Mouse (Mus musculus) myocyte (in vitro differentiated cells): ENCODE data around the gene Sh3pxd2a. TPM values are rescaled to one million over a fixed set of nuclear protein-coding genes. Genes with fewer than 3 reads are reported as not detected.

Source experiments
- H3K27me3 ChIP-seq: one replicate; pipeline ENCODE4 v1.6.1; 2011; ENCODE audit not compliant: control insufficient read depth, insufficient read depth, insufficient read length
- H3K36me3 ChIP-seq: one replicate; pipeline ENCODE4 v1.6.1; 2011; ENCODE audit not compliant: control insufficient read depth, insufficient read depth
- H3K4me2 ChIP-seq: one replicate; pipeline ENCODE4 v1.6.1; 2011; ENCODE audit warnings: low read depth, control low read depth
- H3K4me3 ChIP-seq: one replicate; pipeline ENCODE4 v1.5.1; 2011; ENCODE audit warnings: mild to moderate bottlenecking, control low read depth, moderate library complexity
- H3K79me2 ChIP-seq: one replicate; pipeline ENCODE4 v1.6.1; 2011; ENCODE audit not compliant: control insufficient read depth, insufficient read depth
- H3ac ChIP-seq: one replicate; pipeline ENCODE4 v1.6.1; 2011; ENCODE audit not compliant: control insufficient read depth, insufficient read length
- CEBPB ChIP-seq: IDR thresholded peaks from 2 replicates; pipeline ENCODE4 v1.6.1; 2011; ENCODE audit warnings: mild to moderate bottlenecking, moderate library complexity; ENCODE audit not compliant: poor library complexity, insufficient read depth, severe bottlenecking
- E2F4 ChIP-seq: IDR thresholded peaks from one replicate; pipeline ENCODE4 v1.6.1; 2011; ENCODE audit warnings: mild to moderate bottlenecking, control low read depth, moderate library complexity; ENCODE audit not compliant: insufficient read depth
- MAX ChIP-seq: IDR thresholded peaks from one replicate; pipeline ENCODE4 v1.6.1; 2011; ENCODE audit warnings: low read depth, mild to moderate bottlenecking, control low read depth
- MYOD1 ChIP-seq, 3 experiments: IDR thresholded peaks; one replicate each; pipeline ENCODE4 v1.6.1; 2011; ENCODE audit warnings: control low read depth in 2 of 3, low read depth in 2 of 3, mild to moderate bottlenecking in 2 of 3, moderate library complexity in 1 of 3; ENCODE audit not compliant: insufficient read length in 2 of 3, control insufficient read depth in 1 of 3
- MYOG ChIP-seq, 3 experiments: IDR thresholded peaks; one replicate each; pipeline ENCODE4 v1.6.1; 2011; ENCODE audit warnings: control low read depth in 2 of 3, low read depth in 2 of 3, mild to moderate bottlenecking in 2 of 3; ENCODE audit not compliant: insufficient read length in 2 of 3, control insufficient read depth in 1 of 3, insufficient read depth in 1 of 3
- POLR2A ChIP-seq: IDR thresholded peaks from one replicate; pipeline ENCODE4 v1.6.1; 2011; ENCODE audit warnings: low read depth, mild to moderate bottlenecking, control low read depth, moderate library complexity; ENCODE audit not compliant: insufficient read length
- POLR2AphosphoS2 ChIP-seq: IDR thresholded peaks from one replicate; pipeline ENCODE4 v1.6.1; 2011; ENCODE audit warnings: low read depth, control low read depth; ENCODE audit not compliant: insufficient read length
- REST ChIP-seq: IDR thresholded peaks from one replicate; pipeline ENCODE4 v1.6.1; 2011; ENCODE audit warnings: mild to moderate bottlenecking, control low read depth, moderate library complexity; ENCODE audit not compliant: insufficient read depth, insufficient read length
- SRF ChIP-seq: IDR thresholded peaks from one replicate; pipeline ENCODE4 v1.6.1; 2011; ENCODE audit warnings: low read depth; ENCODE audit not compliant: control insufficient read depth, insufficient read length
- TCF3 ChIP-seq: IDR thresholded peaks from one replicate; pipeline ENCODE4 v1.6.1; 2011; ENCODE audit warnings: low read depth, control low read depth; ENCODE audit not compliant: insufficient read length
- USF1 ChIP-seq: IDR thresholded peaks from one replicate; pipeline ENCODE4 v1.6.1; 2011; ENCODE audit warnings: low read depth, mild to moderate bottlenecking, control low read depth, moderate library complexity
- polyA plus RNA-seq: library from polyadenylated mRNA; unstranded; fragments of >200 nt; fragmentation: generic; extraction: Trizol; gene quantifications from one replicate; pipeline ENCODE4 v1.2.1, GENCODE M21; 2012; ENCODE audit warnings: missing spikeins

Sh3pxd2a gene
- polyA plus RNA-seq, 1 experiment: 59.5 TPM

DNA sequence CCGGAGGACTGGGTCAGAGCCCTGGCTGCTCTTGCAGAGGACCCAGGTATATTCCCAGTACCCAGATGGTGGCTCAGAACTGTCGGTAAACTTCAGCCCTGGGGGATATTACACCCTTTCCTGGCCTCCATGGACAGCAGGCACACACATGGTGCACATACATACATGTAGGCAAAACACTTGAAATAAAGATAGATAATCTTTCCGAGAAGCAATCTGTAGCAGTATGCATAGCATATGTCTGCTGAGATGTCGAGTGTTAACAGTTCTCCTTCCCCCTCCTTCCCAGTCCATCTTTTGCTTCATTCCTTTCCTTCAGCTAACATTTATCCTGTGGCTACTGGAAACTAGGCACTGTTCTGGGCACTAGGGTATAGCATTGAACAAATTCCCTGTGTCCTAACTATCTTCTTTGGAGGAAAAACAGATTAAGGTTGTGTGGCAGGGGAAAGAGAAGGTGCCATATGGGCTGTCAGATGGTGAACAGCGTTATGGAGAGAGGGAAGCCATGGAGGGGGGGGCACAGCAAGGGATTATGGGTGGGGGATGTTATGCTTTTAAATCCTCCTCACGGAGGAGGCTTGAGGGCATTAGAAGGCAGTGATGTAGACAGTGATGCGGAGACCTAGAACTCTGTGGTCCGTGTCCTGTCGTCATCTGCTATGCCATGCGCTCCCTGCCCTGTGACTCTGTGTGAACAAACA is 252.4 kb downstream of the Sh3pxd2a start:
- Histone ChIP-seq H3K36me3 (no peaks in the 10 kb centered on the region), H3K4me2 (no peak overlapping the region), H3K4me3 (no peak overlapping the region), H3K27me3 (no peaks in the 10 kb centered on the region), H3K79me2 (no peaks in the 10 kb centered on the region), H3ac (no peak overlapping the region)
- TF ChIP-seq MAX (no peak), POLR2A (no peak), MYOG (IDR thresholded peaks at IDR 0.05; ENCODE audit: control insufficient read depth in 1 of 3, insufficient read depth in 1 of 3, insufficient read length in 2 of 3, low read depth in 2 of 3) (no peak), REST (no peak), POLR2AphosphoS2 (no peak), E2F4 (no peak), SRF (no peak), CEBPB (no peak), TCF3 (no peak), MYOD1 (IDR thresholded peaks at IDR 0.05; ENCODE audit: control insufficient read depth in 1 of 3, insufficient read length in 2 of 3, low read depth in 2 of 3) (no peak), USF1 (no peak)

DNA sequence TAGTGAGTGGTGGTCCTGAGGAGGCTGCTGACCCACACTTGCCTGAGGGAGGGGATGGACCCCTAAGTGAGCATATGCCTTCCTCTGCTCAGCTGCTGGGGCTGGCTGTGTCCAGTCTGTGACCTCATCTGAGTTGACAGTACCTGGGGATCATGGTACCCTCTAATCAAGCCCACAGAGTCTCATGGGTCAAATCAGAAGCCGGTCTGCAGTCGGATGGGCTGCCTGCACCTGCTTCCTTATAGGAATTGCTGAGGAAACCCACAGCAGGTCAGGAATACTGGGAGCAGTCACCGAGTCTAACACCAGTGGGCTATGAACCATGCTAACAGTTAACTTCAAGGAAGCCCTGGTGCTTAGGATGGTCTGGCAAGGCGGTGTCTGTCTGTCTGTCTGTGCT is 253.8 kb downstream of the Sh3pxd2a start:
- no peak overlapping the region for H3K4me3 ChIP-seq
- no peaks in the 10 kb centered on the region for H3K79me2 ChIP-seq
- H3K27me3 ChIP-seq: no peaks in the 10 kb centered on the region
- no peak overlapping the region for H3ac ChIP-seq
- TF ChIP-seq POLR2AphosphoS2 (no peak), MYOD1 (IDR thresholded peaks at IDR 0.05; ENCODE audit: control insufficient read depth in 1 of 3, insufficient read length in 2 of 3, low read depth in 2 of 3) (no peak), REST (no peak), MAX (no peak), SRF (no peak), MYOG (IDR thresholded peaks at IDR 0.05; ENCODE audit: control insufficient read depth in 1 of 3, insufficient read depth in 1 of 3, insufficient read length in 2 of 3, low read depth in 2 of 3) (no peak), CEBPB (no peak), E2F4 (no peak)
- no peaks in the 10 kb centered on the region for H3K36me3 ChIP-seq
- no peak overlapping the region for H3K4me2 ChIP-seq

Other genes starting within 250 kb of the Sh3pxd2a start
- 43.9 TPM for gene Stn1, start 73.1 kb upstream of the Sh3pxd2a start, polyA plus RNA-seq
- 12.1 TPM for gene Slk, start 115.3 kb upstream of the Sh3pxd2a start, polyA plus RNA-seq
- 0.18 TPM for gene Col17a1, start 227.7 kb upstream of the Sh3pxd2a start, polyA plus RNA-seq